Mouse (Mus musculus): Measurements from ENCODE around the gene Diaph3. TPM values are rescaled to one million over a fixed set of nuclear protein-coding genes. Genes with fewer than 3 reads are reported as not detected.

Gene Diaph3
- 8.3 and 9.6 TPM in 2 replicates for polyA plus RNA-seq (2012; rRNA removed)

DNA sequence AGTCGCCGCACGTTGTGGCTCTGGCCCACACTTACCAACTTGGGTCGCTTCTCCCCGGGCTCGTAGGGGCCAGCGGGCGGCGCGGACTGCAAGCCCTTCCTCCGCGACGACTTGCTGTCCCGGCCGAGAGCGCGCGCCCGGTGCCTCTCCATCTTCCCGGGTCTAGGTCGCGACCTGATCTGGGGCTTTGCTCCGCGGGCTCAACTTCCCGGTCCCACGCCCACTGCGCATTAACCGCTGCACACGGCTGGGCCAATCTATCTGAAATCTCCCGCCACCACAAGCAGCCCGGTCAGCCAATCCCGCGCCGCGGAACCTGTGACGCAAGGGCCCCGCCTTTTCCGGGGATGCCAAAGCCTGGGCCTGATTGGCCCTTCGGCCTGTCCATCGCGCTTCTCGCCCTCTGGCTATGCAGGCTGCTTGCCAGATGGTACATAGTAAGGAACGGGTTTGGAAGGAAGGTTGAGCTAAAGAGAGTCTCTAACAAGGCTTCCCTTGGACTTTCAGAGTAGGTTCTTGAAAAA is at the start of gene Diaph3:
Gene Diaph3 (minus strand): TSS at position 273 of the 524 bp plus-strand sequence.

